Mouse (Mus musculus): Measurements from ENCODE around the gene Sars. TPM values are rescaled to one million over a fixed set of nuclear protein-coding genes. Genes with fewer than 3 reads are reported as not detected.
A peak's percentile ranks its signal among the peaks of the same experiment; 100 is the strongest.

Sars gene
- total RNA-seq, 2 experiments from 2014 or later = 187 to 207 TPM

DNA sequence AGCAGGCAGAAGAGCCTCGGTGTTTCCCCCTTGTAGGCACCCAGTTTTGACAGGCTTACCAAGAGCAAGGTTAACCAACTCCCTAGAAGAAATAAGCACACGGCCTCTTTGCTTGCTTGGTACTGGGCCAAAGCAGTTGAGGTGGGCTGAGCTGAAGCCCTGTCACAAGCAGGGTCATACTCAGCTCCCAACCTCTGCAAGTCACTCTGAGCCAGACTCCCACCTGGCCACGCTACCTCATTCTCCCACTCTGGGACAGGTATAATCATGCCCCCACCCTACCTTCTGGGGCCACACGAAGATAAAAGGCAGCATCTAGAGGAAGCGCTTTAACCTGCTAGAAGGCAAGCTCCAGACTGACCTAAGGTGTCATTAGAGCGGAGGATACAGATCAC, 19.4 kb downstream of the Sars start:
- DNase-seq (ENCODE audit: extremely low spot score in 1 of 2, low spot score in 1 of 2) = no peak

DNA sequence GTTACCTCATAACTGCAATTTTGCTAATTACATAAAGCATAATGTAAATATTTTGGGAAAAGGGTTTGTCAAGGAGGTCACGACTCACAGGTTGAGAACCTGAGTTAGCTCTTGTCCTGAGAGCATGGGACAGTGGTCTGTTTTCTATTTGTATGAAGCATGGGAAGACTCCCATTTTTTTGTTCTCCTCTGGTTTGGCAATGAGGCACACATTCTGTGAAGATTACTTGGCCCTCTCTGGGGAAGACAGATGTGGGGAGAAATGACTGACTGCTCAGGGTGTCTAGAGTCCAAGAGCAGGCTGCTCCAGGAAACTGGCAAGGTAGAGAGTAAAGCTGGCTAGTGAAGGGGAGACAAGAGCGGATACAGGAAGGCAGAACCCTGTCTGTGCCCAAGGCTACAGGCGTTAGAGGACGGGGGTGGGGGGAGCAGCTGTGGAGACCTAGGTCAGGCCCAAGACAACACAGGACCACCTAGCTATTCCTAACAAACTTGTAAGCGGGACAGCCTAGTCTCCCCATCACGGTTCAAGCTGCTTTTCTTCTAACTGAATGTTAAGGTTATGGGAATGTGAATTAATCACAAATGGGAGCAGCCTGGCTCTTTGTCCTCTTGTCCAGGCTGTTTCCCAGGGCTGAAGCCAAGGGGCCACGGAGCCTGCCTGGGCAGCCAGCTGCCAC, 19.9 kb downstream of the Sars start:
- no peak for DNase-seq (ENCODE audit: extremely low spot score in 1 of 2, low spot score in 1 of 2)

DNA sequence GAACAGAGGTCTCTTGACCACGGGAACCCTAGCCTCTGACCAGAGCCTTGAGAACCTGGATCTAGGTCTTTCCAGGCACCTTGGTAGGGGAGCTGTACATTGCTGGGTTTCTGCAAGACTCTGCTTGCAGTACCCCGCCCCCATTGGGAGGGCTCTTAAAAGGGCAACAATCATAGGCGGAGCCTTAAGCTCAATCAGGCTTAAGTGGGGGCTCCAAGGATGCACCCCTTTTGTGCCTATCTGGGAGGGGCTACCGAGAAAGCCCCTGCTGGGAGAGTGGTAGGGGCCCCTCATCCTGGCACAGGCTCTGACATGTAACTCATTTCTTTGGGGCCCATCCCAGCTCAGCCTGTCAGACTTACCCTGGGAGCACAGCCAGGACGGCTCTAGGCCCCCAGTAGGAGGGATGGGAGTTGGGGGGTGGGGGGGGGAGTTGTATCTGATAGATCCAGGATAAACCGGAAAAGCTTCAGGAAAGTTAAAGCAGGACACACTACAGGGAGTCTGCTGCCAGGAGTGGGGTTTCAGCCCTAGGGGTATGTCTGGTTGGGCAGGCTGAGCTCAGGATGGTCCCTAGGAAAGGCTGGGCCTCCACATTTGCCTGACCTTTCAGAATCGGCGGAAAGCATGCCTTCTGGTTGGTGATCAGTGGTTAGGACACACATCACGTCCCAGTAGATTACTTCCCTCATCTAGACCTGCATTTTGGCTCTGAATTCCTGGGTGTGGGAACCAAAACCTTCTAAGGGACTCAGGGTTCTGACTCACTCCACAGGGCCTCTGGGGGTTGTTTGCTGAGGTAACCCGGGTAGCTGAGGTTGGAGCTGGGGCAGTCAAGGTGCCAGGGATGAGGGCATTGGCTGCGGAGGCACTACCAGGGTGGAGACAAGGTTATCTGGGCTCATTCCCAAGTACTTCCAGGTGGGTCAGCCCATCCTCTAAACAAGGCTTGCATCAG, 20.9 kb downstream of the Sars start:
- no peak for DNase-seq (ENCODE audit: extremely low spot score in 1 of 2, low spot score in 1 of 2)

DNA sequence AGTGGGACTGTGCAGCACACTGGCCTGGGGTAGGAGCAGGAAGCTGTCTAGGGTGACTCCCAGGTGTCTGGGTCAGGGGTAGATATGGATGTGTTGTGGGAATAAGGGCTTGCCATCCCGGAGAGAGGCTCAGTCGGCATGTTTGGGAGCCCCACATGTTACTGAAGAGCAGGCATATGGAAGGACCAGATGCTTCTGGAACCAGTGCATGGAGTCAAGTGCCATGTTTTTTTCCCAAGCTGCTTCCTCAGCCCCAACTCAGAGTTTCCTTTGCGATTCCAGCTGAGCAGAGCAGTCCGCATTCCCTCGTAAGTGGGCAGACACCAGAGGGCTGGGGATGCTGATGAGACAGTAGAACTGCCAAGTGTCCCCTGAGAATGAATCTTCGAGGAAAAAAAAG, 22.0 kb downstream of the Sars start:
- no peak for DNase-seq (ENCODE audit: extremely low spot score in 1 of 2, low spot score in 1 of 2)

DNA sequence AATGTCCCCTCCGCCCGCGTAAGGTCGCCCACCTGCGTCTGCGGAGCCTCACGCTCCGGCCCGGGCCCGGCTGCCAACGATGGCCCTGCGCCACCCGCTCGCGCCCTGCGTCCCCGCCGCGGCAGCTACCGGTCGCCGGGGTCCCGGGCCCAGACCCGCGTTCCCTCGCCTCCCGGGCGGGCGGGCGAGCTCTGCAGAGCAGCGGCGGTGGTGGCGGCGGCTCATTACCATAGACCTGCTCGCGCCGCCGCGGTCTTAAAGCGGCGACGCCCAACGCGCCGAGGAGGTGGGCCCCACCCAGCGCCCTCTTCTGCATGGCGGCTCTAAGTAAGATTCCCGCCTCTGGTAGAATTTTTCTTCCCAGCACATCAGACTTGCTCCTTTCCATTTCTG, 29.2 kb downstream of the Sars start:
- peak; percentile 67 to 76 for DNase-seq (ENCODE audit: extremely low spot score in 1 of 2, low spot score in 1 of 2)

DNA sequence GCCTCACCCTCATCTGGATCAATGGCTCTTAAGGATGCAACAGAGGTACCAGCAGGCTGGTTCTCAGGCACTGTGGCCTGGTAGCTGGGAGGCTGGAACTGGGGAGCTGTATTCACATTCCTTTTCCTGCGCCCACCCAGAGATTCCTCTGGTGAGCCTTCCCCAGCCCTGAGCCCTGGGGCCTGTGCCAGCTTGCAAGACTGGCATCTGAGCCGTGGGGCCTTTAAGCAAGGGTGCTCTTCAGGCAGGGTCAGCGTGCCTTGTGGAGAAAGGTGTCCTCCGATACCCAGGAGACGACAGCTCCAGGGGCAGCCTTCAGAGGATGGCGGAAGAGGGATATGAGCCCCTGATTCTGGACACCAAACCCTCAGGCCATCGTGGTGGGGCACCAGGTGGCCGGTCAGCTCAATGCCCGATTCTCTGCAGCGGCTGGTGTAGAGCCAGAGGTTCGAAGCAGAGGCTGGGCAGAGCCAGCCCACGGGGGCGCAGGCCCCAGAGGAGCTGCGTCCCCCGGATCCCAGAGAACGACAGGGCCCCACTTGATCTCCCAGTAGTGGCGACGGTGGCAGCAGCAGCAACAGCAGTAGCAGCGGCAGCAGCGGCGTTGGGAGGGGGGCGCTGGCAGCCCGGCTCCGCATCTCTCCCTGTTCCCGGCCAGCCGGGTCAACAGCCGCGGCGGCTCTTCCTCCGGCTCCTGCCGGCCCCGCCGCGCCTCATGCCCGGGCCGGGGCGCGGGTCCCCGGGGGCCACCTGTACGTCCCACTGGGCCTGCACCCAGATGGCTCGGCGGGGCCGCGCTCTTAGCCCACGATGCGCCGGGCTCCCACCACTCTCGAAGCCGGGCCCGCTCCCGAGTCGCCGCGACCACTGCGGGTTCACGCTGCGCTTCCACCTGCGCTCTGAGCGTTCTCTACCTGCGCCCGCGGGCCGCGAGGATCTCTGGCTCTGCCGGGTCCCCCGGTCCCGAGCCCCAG, 29.9 kb downstream of the Sars start, which contains the start of gene Celsr2:
Celsr2 (minus strand) TSS at position 696 of the 974 bp plus-strand sequence.
- peak in 1 of 2 experiments; percentile 13 for DNase-seq (ENCODE audit: extremely low spot score in 1 of 2, low spot score in 1 of 2)

DNA sequence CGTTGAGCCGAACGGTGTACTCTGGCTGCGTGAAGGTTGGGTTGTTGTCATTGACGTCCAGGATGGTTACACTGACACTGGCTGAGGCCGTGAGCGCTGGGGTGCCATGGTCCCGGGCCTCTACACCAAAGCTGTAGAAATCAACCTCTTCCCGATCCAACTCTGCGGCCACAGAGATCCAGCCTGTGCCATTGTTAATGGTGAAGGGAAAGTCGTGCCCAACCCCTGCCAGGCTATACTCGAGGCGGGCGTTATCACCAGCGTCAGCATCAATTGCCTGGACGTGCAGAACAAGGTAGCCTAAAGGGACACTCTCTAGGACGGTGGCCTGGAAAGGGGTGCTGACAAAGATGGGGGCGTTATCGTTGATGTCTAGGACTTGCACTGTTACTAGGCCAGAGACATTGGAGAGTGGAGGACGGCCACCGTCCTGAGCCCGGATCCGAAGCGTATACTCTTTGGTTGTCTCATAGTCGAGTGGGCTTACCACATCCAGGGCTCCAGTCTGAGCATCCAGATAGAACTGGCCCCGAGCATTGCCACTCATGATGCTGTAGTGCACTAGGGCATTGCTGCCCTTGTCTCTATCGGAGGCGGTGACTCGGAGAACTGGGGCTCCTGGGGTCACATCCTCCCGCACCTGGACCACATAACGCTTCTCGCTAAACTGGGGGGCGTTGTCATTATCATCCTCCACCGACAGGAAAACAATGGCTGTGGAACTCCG, 31.2 kb downstream of the Sars start:
- no peak for DNase-seq (ENCODE audit: extremely low spot score in 1 of 2, low spot score in 1 of 2)

DNA sequence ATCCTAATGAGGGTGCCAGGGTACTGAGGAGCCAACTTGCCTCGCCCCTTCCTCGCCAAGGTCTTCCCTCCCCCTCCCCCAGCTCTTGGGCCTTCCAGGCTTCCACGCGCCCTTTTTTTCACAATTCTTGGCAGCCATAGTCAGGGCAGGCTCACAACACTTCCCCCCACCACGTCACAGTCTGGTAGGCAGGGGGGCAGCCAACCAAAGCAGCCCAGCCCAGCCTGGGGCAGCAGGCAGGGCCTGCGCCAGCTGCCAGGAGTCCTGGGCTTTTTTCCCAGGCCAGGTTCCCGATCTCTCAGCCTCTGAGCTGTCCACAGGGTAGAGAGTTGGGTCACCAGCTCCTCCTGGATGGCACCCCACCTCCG, 33.3 kb downstream of the Sars start:
- DNase-seq (ENCODE audit: extremely low spot score in 1 of 2, low spot score in 1 of 2) = no peak

DNA sequence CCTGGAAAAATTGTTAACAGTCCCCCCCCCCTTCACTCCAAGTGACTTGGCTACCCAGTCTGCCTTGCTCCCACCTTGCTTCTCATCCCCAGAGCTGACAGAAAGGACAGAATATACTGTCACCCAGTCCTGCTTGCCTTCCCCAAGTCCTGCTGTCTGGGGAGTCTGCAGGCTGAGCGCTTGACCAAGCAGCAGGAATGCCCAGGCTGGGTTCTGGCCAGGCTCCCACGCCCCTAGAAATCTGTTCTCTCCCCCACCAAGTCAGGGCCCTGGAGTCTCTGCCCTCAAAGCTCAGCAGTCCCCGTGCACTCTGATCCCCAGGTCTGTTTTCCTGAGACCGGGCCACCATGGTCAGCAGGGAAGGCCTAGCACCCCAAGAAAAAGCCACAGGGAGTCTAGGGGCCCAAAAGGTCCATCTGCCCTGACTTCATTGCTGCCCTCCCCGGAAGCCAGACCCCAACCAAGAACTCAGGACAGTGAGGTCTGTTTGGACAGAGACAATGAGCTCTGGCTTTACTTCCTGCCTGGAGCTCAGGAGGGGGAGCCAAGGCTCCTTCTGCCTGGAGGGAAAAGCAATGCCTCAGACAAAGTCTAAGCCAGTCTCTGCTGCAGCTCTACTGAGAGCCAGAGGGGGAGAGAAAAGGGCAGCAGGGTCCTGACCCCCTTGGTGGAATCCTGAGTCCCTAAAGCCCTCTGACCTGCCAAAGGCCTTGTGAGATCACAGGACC, 33.8 kb downstream of the Sars start:
- no peak for DNase-seq (ENCODE audit: extremely low spot score in 1 of 2, low spot score in 1 of 2)

DNA sequence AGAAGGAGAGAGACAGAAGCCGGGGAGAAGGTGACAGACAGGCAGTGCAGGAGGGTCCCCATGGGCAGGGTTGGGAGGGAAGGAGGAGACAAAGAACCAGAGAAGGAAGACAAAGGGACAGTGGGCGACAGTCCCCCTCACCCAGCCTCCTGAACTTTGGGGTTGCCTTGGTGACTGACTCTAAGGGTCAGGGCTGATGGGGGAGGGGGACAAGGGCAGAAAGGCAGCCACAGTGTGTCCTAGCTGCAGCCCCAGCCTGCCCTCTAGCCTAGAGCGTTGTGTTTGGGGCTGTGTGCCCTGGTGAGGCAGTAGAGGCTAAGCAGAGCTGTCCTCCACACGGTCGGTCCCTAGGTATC, 34.7 kb downstream of the Sars start:
- DNase-seq (ENCODE audit: extremely low spot score in 1 of 2, low spot score in 1 of 2) = no peak

DNA sequence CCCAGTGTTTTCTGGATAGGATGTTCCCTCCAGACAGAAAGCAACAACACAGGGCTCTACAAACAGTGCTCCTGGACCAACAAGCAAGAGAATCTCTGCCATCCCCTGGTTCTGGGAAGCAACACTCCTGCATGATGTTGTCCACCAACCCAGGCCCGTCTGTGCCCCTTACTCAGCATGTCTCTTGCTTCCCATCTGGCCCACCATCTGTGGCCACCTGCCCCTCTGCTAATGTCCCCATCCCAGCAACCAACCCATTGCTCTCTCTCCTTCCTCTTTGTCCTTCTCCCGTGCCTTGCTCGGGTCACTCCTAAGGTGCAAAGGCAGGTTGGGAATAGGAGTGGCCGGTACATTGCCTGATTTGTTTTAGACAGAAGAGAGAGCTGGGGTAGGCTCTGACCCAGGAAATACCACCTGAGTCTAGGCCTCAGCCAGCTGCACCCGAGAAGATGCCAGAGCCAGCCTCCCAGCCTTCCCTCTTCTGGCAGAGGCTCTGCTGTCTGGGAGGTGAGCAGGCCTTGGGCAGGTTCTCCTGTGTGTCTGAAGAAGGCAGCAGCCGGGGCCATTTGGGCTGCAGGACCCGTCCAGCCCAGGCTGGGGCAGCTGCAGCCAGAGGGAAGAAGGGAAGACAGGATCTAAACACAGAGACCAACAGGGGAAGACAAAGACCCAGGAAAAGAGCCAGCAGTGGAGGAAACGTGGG, 35.2 kb downstream of the Sars start:
- DNase-seq (ENCODE audit: extremely low spot score in 1 of 2, low spot score in 1 of 2) = no peak

DNA sequence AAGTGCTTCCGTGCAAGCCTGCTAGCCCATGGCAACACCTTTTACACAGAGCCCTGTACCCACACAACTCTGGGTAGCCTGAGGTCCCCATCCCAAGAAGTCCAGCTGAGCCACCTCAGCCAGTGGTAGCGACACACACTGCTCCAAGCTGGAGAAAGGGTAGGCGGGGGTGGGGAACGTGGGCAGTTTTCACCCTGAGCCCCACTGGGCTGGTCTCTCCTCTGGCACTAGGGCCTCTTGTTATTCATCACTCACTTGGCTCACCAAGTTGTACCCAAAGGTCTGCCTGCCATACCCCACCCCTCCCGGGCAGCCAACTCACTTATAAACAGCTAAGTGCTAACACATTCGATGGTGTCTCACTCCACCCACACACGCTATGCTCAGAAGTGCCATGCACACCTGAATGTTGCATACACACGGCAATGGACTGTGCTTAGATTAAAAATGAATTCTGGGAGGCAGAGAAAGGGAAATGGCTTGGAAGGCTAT, 36.4 kb downstream of the Sars start:
- no peak for DNase-seq (ENCODE audit: extremely low spot score in 1 of 2, low spot score in 1 of 2)

DNA sequence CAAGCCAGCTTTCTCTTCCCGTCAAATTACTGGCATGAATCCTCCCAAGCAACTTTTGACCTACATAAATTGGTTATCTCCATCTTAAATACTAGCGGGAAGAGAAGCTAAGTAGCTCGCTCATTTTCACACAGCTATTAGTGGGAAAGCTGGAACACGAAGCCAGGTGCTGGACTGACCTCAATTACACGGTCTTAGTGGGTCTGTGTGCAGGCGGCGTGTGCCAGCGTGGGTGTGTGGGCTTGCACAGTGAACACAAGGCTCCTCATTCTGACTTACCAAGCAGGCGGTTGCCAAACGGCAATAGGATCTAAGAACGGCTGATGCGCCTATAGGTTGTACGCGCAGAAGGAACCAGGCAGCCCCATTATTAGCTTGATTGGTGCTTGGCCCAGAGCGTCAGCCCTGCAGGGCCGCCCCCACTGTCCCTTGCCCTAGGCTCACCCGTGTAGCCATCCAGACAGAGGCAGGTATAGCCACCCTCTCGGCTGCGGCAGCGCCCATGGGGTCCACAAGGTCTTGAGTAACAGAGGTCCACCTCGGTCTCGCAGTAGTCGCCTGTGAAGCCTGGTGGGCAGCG, 38.6 kb downstream of the Sars start:
- DNase-seq (ENCODE audit: extremely low spot score in 1 of 2, low spot score in 1 of 2) = no peak

DNA sequence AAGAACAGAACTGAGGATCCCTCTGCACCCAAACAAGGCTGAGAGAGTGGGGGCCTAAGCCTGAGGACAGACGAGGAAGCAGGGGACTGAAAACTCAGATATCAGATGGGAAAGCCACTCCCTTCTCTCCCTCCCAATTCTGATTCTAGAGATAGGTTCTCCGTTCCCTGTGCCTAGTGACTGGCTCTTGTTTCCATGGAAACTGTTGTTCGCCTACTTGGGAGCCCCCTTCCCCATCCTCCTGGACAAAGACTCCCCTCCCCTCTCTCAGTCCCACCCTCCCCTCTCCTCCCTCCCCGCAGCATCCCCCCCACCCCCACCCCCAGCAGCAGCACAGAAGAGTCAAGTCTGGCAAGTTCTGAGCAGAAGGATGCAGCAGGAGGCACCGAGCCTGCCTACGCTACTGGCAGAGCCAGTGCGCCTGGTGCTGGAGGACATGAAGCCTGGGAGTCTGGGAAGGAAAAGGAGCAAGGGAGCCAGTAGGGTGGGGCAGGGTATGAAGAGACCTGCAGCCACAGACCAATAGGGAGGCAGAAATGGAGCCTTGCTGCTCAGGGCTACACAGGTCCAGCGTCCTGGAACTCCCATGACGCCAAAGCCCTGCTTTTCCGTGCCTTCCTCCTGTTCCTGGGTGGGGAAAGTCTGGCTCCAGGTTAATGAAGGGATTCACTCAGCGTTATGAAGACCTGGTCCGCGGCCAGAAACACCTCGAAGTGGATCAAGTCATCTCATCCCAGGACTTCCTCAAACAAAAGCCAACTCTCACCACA, 39.3 kb downstream of the Sars start:
- DNase-seq (ENCODE audit: extremely low spot score in 1 of 2, low spot score in 1 of 2) = no peak

DNA sequence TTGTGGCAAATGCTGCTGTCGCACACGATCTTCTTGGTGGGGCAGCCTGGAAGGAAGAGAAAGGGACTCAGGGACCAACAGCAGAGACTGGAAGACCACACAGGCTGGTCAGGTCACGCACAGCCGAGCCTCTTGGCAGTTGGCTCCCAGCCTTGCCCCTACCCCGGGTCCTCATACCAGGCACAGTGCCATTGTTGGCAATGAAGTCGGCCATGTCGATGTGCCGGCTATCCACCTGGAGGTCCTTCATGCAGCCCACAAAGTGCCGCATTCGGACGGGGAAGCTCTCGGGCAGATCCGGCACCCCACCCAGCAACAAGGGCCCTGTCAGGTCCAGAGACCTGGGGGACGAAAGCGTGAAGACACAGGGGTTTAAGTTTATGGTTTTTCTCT, 42.5 kb downstream of the Sars start:
- no peak for DNase-seq (ENCODE audit: extremely low spot score in 1 of 2, low spot score in 1 of 2)

DNA sequence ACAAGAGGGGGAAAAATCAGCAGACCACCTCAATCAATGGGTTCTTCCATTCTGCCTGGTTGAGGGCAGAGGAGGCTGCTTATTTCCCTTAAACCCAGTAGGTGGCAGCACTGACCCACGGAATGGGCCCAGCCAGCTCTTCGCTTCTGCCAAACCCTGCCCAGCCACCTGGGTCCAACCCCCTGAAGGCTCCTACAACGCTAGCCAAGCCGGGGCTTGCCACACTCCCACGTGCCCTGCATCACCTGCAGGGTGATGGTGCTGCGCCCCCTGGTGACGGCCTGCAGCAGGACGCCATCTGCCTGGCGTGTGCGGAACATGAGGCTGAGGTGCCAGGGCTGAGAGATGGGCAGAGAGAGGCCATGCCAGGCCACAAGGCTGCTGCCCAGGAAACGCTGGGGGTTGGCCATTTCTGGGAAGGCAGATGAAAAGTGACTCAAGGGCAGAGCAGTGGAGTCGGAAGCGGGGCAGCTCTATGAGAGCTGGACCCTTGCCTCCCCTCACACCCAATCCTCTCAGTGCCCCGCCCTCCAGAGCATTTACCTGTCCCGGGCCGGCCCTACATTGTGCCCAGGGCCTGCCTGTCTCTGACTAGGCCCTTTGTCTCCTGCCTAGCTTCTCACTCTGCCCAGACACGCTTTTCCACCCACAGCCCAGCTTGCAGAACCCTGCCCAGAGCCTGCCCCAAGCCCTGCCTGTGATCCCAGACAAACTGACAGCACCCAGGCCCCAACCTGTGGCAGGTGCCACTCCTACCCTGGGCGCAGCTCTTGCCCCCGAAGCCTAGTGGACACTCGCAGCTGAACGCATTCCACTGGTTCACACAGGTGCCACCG, 43.1 kb downstream of the Sars start:
- DNase-seq (ENCODE audit: extremely low spot score in 1 of 2, low spot score in 1 of 2) = peak; percentile 62 to 73

DNA sequence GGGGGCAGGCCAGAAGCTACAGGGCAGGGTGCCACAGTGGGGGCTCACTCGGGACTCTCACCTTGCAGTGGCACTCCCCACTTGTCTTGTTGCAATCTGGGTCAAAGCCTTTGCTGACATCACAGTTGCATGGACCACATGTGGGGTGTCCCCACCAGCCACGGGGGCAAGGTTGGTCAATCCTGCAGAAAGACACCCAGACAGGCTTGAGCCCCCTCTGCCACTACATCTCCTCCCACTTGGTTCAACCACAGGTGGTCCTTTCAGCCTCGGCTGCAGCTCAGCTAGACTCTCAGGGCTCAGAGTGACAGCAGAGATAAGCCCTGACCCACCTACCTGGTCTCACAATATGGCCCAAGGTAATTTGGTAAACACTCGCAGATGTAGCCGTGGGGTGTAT, 44.6 kb downstream of the Sars start:
- no peak for DNase-seq (ENCODE audit: extremely low spot score in 1 of 2, low spot score in 1 of 2)
